Mouse (Mus musculus): ENCODE data around the gene Stxbp1.

Stxbp1 gene

DNA sequence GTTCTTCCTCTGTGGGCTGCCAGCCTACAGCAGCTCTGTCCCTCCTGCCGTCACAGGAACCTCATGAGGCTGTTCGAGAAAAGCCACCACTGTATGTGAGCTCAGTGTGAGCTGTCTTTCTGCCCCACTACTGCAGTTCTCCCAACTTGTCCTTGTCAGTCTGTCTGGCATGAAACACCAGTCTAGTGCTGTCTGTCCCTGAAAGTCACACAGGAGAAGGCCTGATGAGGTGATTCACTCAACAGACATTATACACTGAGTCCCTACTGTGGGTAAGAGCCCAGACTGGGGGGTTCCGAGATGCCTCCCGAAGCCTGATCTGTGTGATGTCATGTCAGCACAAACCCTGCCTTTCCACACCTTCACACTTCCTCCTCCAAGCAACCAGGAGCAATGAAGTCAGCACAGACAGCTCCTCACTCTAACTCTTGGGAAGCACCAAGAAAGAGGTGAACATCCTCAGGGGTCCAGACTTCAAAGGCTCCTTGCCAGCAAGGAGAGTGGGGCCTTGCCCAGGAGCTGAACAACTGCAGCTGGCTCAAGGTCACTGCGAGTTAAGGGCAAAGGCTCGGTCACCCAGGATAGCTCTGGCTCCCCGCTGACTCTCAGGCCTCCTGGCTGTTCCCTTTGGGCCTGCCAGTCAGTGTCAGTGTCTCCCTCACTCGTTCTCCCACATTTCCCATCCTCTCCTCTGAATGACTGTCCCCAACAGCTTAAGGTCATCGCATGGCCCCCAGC is 8.7 kb downstream of the Stxbp1 start:
- no peak for DNase-seq (ENCODE audit: low read depth, low spot score)

DNA sequence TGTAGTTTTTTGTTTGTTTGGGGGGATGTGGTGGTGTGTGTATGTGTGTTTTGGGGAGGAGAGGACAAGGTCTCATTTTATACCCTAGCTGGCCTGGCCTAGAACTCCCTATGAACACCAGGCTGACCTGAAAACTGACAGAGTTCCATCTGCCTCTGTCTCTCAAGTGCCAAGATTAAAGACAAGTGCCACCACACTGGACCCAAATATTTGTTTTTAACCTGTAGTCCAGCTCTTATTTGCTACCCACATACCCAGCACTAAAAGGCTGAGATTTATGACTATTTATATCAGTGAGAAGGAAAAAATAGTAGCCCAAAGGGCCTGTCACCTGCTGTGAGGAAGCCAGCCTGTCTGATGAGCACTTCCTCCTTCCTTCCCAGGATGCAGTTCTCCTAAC is 11.5 kb downstream of the Stxbp1 start:
- DNase-seq (ENCODE audit: low read depth, low spot score) = no peak

DNA sequence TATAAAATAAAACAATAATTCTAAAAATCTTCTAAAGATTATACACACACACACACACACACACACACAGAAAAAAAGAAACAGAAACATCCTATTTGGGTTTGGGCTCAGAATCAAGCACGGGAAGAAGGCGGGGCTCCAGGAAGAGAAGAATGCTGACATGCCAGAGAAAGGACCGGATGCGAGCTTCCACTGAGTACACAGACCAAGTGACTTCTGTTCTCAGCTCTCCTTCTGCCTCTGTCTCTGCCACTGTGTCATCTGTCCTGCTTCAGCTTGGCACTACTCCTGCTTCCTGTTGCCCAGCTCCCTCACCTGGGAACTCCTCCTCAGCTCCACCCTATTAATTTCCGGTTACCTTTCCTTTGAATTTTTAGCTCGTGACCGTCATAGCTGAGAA is 12.5 kb downstream of the Stxbp1 start:
- DNase-seq (ENCODE audit: low read depth, low spot score) = no peak

DNA sequence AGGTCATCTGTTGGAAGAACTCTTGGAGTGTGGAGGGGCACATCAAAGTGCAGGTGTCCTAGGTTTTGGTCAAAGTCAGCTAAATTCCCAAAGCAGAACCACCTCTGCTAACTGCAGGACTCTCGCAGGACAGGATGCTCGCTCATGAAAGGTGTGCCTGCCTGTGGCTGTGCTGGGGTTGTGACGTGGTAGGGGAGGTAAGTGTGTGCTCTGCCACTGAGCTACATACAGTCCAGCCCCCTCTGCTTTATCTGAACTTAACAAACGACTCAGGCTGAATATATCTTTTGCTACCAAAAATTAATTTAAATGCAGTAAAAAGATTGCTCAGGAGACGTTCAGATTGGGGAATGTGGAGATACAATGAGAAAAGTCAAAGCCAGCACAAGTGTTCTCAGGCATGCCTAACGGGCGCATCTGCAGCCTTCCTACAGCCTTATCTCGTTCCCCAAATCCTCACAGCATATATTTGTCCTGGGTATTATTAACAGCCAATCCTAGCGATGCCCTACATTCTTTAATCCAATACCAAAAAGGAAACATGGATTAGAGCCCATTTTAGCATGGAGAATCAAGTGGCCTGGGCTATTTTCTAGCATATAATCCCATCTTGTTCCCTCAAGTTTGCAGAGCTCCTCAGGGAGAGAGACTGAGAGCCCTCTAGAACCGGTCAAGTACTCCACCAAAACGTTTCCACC is 17.9 kb downstream of the Stxbp1 start:
- DNase-seq (ENCODE audit: low read depth, low spot score) = no peak

DNA sequence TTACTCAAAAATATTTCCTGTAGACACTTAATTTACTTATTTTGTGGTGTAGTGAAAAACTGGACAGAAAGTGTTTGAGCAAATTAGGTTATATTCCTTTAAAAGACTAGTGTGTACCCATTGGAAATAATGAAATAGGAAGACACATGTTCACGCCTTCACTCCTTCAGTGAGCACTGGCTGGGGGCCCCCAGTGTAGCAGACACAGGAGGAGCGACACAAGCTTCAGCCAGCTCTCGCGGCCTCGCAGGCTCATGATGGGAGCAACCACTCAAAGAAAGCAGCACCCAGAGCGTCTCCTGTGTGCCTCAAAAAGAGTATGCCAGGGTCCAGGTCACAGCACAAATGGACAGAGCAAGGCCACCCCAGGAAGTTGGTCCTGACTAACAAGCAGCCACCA is 21.2 kb downstream of the Stxbp1 start:
- no peak for DNase-seq (ENCODE audit: low read depth, low spot score)

DNA sequence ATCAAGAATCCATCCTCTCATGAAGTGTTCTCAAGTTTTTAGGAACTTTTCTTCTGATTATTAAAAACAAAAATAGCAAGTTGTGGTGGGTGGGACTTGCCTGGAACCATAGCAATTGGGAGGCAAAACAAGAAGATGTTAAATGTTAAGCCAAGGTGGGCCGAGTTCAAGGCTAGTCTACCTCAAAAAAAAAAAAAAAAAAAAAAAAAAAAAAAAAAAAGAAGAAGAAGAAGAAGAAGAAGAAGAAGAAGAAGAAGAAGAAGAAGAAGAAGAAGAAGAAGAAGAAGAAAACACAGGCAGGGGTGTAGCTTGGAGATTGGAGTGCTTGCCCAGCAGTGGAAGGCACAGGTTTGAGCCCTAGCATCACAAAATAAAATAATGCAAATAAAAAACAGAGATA is 22.3 kb downstream of the Stxbp1 start:
- no peak for DNase-seq (ENCODE audit: low read depth, low spot score)

DNA sequence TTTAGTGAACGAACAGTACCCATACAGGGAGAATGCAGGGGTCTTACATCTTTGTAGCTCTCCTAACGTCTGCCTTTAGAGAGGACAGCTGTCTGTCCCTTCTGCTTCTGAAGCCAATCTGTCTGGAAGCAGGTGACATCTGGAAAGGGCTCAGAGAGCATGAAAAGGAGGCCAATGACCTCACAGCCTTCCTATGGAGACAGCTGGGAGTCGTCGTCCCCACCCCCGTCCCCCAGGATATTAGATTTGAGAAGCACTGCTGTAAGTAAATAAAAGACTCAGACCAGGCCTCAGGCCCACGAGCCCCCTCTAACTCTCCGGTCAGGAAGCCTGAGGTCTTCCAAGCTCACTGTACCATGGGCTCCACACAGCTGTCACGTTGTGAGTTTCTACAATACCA is 22.9 kb downstream of the Stxbp1 start:
- DNase-seq (ENCODE audit: low read depth, low spot score) = no peak

DNA sequence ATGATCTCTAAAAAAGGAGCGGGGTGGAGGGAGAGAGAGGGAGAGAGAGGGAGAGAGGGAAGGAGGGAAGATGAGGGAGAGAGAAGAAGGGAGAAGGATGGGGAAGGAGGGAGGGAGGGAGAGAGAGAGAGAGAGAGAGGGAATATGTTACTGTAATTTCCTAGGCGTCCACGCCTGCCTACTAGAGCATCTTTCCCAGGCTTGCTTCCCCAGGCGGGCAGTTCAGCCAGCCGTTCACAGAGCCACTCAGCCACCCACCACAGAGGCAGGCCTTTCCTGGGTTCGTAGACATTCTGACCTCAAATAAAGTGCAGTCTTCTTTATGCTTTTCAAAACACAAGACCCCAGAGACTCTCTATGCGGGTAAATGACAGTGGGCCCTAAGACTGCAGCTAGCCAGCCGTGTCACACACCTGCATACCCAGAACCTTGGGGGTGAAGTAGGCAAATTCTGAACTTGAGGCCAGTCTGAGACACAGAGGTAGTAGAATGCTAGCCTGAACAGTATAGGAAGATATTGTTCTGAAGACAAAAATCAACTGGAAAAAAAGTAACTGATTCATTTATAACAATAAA is 23.4 kb downstream of the Stxbp1 start:
- no peak for DNase-seq (ENCODE audit: low read depth, low spot score)

DNA sequence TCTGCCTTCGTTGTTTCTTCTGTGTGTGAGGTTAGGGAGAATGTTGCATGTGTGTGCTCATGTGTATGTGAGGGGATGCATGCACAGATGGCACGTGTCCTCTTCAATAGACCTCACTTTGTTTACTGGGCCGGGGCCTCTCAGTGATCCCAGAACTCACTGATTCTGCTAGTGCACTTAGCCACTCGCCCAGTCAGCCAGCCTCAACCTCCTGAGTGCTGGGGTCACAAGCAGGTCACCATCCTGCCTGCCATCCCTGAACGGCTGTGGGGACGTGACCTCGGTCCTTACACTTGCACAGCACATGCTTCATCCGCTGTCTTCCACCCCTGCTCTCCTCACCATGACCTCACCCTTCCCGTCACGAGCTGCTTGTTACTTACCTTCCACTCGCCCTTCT is 23.9 kb downstream of the Stxbp1 start:
- DNase-seq (ENCODE audit: low read depth, low spot score) = no peak

DNA sequence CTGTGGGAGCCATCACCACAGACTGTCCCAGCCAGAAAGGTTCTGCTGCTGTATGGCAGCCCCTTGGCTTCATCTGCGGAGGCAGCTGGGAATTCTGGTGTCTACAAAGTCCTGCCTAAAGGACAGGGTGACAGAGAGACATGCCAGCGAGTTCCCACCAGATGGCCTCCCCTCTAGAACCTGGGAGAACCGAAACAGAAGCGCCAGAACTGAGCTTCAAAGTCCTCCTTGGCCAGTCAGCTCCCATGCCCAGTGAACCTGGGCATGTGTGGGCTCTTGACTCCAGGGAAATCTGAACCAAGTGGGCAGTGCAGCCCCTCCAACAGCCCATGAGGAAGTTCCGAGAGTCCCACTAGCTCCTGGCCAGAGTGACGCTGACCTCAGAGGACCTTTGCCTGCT is 24.4 kb downstream of the Stxbp1 start:
- no peak for DNase-seq (ENCODE audit: low read depth, low spot score)

DNA sequence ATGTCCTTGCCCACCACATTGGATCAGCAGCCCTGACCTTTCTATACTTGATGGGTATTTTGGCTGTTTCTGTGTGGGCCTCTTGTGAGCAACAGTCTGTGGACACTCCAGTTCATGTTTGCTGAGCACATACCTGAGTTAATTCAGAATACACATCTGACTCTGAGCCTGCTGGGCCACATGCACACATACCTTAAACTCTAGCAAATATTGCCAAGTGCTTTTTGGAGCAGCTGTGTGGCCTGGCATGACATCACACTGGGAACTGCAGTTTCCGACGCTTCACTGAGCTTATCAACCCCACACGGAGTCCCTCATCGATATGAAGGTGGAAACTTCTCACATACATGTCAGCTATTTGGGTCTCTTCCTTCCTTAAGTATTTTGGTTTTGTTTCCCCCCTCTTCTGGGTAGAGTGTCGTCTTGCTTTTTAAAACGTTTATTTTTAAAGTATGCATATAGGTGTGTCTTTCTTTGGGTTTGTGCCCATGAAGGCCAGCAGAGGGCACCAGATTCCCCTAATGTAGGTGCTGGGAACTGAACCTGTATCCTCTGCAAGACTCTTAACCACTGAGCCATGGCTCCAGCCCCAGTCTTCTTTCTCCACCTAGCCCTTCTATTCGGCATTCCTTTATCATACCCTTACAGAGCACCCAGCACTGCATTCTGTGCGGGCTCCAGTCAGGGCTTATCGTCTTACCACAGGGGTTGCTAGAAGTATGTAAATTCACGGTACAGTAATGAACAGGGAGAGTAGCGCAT is 25.8 kb downstream of the Stxbp1 start:
- DNase-seq (ENCODE audit: low read depth, low spot score) = no peak

DNA sequence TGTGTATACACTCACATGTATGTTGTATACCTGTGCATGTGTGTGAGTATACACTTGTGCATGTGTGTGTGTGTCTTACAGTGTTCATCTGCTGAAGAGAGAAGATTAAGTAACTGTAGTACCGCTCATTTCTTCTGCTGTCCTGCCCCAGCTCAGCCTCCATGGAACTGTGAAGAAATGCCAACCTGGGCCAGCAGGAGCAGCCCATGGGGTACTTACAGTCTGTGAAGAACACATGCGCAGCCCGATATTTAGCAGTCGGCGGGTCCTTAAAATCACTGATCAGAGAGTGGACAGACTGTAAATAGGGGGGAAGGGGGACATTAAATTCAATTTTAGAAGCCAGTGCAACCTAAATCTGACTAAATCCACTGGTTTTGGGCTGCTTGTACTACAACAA is 28.8 kb downstream of the Stxbp1 start:
- no peak for DNase-seq (ENCODE audit: low read depth, low spot score)

DNA sequence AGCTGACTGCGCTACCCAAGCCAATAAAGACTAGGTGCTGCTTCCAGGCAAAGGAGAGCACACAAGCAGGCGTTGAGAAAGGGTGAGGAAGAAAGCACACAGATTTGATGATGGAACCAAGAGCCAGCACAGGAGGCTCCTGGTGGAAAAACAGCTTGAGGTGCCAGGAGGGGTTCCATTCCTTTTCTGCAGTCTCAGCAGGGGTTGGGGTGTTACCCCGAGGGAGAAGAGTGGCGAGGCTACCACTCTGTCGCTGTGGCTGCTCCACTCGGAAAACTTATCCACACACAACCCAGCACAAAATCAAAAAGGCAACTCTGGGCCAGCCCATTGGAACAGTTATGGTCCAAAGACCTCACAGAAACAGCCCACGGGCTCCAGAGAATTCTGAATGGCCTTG is 29.5 kb downstream of the Stxbp1 start:
- DNase-seq (ENCODE audit: low read depth, low spot score) = no peak

DNA sequence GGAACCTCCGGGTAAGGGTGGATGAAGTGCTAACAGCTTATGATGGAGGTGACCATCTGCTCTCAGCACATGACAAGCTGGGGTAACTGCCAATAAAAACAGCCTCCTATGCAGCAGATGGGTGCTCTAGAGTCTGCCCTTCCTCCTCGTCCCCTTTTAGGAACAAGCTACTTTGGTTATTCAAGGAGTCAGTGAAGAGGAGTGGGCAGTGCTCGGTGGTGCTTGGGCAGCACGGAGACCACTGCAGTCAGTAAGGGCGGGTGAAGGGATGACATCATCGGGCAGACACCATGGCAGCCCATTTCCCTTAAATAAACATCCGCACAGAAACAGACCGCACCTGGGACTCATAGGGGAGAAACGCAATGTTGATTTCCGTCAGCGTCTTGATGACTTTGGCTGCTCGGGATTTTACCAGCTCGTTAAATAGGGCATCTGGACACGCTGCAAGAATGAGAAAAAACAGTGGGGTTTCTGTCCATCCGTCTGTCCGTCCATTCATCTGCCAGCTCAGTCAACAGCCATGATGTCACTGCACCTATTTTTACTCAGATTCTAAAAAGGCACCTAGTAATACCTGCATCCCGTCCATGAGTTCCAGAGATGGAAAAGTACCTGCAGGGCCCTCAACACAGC is 30.0 kb downstream of the Stxbp1 start:
- DNase-seq (ENCODE audit: low read depth, low spot score) = peak; percentile 33

DNA sequence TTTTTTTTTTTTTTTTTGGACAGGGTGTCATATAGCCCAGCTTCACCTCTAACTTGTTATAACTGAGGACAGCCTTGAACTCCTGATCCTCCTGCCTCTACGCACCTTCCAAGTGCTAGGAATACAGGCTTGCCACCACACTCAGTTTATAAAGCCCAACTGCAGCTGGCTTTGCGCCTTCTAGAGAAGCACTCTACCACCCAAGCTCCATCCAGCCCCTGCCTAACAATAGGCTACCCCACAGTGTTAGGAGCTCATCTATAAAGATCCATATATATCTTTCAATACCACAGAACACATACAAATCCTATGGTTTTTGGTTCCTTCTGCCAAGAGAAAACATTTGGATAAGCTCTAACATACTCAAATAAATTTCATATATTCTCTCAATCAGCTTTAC is 30.5 kb downstream of the Stxbp1 start:
- no peak for DNase-seq (ENCODE audit: low read depth, low spot score)

DNA sequence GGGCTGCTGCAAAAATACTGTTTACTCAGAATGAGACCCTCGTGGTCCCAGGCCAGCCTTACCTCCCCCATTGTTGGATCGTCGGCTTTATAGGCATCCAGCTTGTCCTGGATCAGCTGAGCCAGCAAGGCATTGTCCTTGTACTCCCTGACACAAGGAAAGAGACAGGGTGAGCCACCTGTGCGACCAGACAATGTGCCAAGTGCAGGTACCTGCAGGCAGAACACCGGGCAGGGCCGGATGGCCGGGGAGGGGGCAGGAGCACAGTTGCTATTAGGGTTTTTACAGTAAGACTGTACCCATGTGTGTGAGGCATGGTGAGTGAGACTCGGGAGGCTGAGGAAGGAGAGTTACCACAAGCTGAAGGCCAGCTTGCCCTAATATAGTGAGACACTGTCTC is 35.1 kb downstream of the Stxbp1 start:
- no peak for DNase-seq (ENCODE audit: low read depth, low spot score)

DNA sequence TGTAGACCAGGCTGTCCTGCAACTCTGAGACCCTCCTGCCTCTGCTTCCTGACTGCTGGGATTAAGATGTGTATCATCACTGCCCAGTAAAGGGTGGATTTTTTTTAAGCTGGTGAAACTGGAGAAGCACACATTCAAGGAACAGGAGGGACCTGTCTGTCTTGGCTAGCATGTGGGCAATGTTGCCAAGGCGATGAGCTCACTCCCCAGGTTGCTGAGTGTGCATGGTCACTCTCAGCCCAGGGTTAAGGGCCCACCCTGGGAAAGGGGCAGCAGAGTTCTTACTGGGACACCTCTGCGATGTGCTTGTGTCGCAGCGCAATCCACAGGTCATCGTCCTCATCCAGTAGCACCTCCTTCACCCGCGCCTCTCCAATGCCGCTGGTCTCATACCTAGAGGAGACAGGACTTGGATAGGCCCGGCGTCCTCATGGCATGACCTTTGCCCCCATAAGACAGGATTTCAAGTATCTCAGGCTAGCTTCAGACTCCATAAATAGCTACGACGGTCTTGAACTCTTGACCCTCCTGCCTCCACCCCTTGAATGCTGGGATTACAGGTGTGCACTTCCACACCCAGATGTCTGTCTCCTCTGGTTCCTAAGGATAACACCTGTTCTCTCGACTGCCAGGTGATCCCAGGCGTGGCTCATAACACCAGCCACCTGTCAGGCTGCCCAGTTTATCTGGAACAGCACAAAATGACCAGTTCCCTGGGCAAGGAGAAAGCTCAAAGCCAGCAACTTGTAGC is 38.1 kb downstream of the Stxbp1 start:
- no peak for DNase-seq (ENCODE audit: low read depth, low spot score)

DNA sequence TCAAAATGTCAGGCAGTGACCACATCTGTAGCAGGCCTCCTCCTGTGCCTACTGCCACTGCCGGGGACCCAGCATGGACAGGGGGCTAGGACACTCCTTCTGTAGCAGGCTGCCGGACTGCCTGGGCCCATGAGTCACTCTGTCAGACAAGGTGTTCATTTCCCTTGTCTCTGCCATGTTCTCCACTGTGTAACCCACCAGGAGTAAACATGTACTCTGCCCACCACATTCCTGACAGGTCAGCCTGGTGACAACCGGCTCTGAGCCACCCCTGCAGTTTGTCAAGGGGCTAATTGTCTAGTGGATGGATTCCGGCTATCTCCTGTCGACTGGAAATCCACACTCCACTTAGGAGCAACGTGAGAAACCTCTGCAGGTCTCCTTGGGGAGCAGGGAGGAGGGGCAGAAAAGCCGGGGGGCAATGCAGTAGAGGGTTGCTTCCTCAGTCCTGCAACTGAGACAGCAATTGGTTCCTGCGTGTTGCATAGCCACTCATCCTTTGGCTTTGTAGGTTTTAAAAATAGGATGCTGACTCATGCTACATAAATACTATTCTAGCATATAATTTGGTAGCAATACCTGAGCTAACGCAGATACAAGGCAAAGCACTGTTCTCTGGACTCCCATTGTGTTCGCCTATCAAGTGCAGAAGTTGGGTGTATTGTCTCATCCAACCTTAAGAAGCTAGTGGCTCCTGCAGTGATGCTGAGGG is 48.6 kb downstream of the Stxbp1 start:
- no peak for DNase-seq (ENCODE audit: low read depth, low spot score)

DNA sequence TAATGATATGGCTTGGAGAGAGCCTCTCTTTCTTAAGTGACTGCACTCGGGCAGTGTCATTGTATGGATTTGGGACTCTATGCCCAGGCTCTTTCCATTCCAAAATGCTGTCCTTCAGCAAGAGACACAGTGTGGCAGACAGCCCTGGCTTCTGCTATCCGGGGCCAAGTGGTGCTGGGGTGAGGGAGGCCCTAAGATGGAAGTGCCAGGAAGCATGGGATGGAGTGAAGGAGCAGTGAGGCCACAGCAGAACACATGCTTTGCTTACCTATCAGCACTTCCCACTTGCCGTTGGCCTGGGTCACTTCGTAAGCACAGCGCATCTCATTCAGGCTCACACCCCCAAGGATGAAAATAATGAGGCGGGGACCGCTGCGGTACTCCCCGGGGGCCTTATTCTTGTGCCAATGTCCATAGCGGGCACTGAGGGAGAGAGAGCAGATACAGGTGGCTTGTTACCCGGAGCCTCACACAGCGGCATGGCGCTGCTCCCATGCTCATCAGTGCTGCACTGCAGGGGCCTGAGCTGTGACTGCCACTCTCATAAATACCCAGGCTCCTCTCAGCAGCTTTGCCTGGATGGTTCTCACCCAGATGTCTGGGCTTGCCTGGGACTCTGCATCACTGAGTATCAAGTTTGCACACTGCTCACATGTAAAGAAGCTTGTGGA is 51.2 kb downstream of the Stxbp1 start:
- DNase-seq (ENCODE audit: low read depth, low spot score) = no peak

DNA sequence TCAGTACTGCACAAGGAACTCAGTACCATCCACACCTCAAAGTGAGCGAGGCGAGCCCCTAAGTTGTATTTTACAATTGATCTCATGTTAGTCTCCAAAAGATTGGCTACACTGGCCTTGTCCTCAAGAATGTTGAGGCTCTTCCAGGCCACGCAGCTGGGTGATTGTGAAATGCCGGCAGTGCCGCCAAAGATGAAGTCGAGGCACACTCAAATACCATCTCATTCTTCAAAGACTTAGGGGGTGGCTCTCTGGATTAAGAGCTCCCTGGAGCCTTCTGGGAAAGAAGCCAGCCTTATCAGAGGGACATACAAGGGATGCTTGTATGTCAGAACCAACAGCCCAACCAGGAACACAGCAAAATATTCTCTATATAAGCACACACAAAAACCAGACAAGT is 55.7 kb downstream of the Stxbp1 start:
- peak; percentile 84 for DNase-seq (ENCODE audit: low read depth, low spot score)

Data from skeletal muscle tissue, adult 2 months (tissue).